Mouse (Mus musculus) B cell, adult 2 months (primary cell): ENCODE results near the gene Gpc6.

Experiments
- DNase-seq, 2 experiments: peaks; one replicate each; pipeline ENCODE4 v3.0.0; 2022

Gene Gpc6

DNA sequence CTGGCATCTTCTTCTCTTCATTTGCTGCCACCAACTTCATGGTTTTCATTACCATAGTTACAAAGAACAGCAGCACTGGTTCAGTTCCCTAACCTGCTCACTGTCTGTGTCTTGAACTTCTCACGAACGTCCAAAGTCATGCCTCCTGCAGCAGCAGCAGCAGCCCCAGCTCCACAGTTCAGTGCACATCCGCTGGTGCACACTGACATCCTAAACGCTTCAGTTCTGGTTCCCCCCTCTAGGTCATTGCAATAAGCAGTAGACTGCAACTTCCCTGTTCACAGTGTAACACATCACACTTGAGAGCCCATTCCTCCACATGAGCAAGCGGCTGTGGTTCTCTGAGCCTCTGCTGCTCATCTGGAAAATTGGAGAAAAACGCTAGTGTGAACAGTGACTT, 573.7 kb downstream of the Gpc6 start:
- DNase-seq: no peak

DNA sequence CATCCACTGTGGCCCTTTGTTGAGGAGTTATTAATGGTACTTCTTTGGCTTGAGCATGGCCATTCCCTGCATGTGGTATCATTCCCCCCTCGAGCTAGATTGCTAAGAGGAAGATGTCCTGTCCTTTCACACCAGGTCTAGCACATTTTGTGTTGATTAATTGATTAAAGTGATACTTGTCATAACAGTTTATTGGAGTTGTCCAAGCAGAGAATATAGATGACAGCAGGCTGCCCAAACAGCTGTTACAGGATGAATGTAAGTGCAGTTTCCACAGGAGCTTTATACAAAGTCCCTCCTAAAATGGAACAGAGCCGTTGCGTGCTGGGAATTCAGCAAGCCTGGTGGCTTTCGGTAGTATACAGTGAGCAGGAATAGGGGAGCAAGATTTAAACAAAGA, 574.2 kb downstream of the Gpc6 start:
- no peak for DNase-seq

DNA sequence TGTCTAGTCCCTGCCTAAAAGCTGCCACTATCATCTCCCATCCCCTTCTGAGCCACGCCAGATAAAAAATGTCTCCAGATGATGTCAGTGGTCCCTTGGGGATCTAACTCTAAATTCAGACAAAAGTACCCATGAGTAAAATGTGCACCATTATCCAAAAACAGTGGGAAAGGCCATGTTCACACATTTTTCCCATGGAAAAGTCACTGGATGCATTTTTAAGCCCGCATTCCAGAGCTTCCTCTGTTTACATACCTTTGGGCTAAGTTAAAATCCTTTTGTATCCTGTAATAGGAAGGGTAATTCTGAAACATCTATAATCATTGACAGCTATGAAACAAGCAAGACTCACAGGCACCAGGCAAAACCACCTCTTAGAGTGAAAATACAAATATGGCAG, 589.7 kb downstream of the Gpc6 start:
- DNase-seq: no peak

DNA sequence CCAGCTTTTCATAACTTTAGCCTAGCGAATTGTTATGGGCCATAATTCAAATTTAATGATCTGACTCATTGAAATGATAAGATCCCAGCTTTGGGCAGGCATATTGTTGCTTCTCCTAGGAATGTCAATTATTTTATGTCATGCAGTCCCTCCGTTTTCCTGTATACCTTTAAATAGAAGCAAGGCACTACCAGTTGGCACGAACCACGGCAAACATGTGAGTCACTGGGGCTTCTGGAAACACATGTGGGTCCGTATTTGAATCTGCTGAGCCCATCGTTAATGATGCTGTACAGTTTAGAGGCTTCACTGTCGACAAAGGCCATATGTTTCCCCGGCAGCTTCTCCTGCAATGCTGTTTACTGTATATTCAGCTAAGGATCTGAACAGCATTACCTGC, 594.5 kb downstream of the Gpc6 start:
- DNase-seq: no peak

DNA sequence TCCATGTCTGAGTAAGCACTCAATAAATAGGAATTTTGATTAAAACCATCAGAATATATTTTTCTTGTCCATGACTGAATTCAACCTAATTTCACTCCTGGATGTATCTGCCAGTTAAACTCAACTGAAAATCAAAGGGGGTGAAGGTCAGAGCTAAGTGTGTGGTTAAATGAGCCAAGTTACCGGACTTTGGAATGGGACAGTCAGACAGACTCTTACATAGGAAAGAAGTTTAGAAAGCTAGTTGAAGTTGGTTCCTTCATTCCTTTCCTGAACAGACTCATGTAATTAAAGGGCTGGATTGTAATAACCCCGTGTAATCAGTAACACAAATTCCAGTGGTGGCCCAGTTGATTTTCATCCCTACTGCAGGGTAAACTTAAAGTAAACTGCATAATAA, 595.6 kb downstream of the Gpc6 start:
- no peak for DNase-seq

DNA sequence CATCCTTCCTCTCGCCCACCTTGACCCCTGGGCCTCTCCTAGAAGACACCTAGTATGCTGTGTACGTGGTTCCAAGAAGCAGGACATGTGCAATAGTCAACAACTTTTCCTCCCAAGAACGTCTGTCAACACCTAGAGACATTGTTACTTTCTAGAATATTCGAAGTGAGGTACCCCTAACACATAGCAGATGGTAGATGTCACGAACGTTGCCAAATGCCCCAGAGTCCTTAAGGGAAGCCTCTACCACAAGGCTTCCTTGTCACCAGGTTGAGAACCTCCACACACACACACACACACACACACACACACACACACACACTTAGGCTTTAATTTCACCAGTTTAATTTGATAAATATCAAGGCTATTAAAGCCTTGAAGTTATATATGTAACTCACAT, 600.0 kb downstream of the Gpc6 start:
- DNase-seq: no peak

DNA sequence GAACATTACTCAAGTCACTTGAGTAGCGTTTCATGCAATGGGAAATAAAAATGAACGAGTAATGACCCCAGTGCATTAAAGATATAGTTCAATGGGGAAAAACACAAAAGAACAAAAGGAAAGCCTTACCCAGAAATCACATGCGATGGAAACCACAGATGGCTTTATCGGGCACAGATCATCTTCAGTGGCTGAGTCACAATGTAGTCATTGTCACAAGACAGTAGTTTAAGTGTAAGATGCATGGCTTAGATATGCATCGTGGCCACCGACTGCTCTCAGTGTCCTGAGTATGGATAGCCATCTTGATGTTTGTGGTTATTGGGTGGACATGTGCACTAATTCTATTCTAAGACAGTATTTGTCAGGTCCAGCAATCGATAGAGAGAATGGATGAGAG, 601.9 kb downstream of the Gpc6 start:
- DNase-seq: no peak

DNA sequence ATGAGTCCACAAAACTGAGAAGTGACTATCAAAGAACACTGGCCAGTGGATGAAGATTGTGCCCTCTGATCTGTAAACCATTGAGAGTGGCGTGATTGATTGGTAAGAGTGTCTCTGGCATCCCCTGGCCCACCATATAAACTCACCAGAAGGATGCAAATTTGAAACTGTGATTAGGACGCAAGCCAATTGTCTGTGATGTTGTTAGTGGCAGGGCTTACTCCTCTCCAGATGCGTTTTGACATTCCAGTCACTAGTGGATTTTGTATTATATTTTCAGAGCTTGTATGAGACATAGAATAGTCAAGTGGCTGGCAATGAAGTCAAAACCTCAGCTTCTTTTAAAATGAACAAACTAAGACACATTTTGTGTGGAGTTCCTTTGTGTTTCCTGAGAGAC, 604.3 kb downstream of the Gpc6 start:
- no peak for DNase-seq

DNA sequence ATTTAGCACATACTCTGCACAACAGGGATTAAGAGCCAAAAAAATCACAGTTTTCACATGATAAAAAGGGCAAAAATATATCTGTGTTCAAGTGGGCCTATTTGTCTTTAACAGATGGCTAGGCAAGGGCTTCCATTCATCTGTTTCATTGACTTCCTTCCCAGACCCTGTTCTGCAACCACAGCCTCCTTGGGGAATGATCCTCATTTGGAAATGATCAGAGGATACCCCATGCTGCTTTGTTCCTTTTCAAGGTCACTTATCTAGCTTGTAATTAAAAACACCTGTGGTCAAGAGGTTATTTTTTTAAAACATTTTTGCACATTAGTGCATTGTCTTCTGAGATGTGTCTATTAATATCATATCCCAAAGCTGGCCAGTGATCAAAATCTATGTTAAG, 627.7 kb downstream of the Gpc6 start:
- no peak for DNase-seq

DNA sequence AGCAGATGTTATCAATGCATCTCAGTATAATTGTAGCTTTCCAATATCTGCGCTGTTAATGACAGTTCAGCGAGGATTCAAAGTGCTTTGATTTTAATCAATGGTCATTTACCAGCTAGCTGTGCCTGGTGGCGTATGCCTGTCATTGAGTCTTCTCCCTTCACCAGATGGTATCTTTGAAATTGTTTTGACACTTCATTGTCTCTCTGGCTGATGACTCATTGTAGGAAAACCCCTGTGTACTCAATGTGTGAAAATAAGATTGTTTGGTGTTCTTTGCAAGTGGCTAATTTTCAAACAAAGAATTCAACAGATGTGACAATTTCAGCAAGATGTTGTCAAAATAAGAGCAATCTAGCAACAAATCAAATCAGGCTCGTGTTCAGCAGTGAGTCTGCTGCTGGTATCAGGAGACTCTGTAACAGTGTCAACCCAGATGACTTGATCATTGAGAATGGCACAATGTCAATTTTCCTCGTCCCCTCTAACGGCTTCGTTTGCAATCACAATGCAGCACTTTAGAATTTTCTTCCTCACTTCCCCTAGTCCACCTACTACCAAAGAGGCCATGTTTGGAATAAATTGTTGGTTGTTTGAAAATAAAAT, 631.7 kb downstream of the Gpc6 start:
- no peak for DNase-seq

DNA sequence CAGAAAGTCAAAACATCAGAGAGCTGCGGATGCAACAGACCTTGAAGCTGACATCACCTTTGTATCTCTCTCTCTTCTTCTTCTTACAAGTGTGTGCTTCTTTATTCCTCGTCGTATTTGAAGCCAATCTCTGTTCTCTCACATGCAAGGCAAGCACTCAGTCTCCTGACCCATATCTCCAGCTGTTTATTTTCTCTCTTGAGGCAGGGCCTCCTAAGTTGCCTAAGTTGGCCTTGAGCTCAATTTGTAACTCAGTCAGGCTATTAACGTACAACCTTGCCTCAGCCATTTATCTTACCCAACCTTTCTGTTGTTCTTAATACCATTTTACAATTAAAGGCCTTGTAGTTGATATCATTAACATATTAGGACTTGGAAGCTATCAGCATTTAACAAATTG, 637.0 kb downstream of the Gpc6 start:
- no peak for DNase-seq

DNA sequence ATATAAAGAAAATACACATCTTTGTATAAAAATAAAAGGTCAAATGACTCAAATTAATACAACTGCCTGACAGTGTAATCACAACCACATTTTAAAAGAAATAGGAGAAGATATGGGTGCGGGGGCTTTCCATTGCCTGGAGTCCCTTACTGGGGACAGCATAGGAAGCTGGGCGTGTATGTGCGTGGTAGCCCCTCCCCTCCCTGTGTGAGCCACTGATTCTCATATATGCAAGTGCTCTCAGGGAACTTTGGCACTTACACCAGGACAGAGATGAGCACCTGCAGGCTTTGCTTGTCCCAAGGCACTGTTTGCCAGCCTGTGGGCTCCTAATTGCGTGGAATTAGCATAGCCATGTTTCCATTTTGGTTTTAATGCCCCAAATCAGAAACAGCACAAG, 644.2 kb downstream of the Gpc6 start:
- DNase-seq: no peak

DNA sequence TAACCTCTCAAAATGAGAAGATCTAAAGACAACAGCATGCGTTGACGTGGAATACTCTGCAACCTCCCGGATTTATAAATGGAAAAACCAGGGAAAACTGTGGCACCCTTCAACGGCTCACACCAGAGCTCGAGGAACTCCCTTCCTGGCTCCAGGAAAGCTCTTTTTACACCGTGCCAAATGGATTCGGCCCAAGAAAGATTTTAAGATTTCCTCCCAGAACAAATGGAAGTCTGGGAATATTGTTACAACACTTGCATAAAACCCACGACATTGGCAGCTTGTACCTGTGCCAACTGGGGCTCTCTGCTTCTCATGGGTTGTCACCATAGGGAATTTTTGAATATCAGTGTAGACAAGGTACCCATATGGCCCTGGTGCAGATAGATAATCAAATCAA, 647.1 kb downstream of the Gpc6 start:
- no peak for DNase-seq

DNA sequence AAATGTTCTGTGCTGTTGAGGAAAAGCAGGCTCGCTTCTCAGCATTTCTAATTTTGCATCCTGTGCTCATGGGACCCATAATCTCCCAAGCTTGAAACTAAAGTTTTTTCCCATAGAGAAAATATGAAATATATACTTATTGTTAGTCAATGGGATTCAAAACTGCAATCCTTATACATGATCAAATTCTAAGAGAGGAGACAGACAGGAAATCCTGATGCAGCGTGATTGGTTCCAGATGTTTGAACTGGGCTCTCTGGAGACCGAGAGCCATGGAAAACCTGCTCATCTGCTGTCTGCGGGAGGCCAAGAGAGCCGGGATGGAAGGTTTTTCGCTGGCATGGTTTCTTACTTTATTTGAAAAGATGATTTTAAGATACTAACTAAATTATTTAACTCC, 649.1 kb downstream of the Gpc6 start:
- DNase-seq: no peak

DNA sequence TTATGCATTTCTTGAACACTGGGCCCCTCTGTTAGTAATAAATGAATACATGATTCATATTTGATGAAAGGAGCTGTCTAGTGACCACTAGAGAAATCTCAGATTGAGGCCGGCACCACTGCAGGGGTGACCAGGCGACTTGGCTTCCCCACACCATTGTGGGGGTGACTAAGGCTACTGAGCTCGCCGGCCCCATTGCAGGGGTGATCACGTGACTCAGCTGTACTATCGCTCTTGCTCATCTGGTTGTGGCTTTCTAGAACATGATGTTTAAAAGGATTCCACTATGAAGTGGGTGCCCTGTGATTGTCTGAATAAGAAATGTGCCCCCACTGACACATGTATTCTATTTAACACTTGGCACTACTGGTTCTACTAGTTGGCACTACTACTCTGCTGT, 656.6 kb downstream of the Gpc6 start:
- DNase-seq: no peak

DNA sequence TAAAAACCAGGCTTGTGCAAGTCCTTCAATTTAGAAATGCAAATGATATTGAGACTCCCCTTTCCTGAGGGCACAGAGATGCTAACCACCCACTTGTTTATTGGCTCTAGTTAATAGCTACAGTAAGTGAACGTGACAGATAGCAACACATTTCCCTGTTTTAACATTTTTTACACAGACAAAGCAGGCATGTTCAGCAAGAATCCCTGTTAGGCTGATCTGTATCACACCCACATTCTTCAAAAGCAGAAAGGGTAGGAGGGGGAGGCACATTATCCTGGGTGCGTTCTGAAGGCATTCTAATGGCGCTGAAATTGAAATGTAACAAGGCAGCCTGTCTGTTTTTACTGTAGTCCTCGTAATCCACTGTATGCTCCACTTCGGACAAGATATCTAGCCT, 674.6 kb downstream of the Gpc6 start:
- no peak for DNase-seq

DNA sequence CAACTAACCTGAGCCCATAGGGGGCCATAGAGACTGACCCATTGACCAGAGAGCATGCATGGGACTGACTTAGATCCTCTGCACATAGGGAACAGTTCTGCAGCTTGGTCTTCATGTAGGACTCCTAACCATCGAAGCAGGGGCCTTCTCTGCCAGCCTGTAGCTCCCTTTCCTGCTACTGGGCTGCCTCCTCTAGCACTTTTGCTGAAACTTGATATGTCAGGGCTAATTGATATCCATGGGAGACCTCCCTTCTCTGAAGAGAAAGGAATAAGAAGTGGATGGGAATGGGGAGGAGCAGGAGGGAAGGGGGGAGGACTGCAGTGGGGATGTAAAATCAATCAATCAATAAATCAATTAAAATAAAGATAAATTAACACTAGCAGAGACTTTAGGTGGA, 678.7 kb downstream of the Gpc6 start:
- DNase-seq: no peak

DNA sequence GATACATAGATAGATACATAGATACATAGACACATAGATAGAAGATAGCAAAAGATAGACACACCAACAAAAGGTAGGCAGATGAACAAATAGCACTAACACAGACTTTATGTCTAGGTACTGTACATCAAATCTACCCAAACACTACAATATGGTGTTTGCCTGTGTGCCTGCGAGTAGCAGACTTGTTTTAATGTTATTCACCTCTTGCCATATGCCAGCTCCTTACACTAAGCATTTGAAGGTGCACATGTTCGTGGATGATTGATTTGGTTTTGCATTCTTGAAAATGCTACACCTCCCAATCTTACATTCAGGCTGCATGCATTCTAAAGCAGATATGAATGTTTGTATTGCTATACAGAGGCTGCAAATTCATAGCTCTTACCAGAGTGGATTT, 680.6 kb downstream of the Gpc6 start:
- DNase-seq: no peak

DNA sequence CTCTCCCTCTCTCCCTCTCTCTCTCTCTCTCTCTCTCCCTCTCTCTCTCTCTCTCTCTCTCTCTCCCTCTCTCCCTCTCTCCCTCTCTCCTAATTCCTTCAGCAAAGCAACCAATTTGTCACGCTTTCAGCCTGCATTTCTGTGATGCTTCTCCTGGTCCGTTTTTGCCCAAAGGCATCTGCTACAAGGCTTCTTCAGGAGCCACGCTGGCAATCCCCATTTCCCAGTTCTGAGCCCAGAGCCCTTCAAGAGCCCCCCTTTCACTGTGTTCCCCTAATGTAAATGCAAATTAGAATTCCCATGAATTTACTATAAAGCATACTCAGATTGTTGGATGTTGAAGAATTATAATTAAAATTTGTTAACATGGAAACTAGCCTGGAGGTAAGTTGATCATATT, 686.0 kb downstream of the Gpc6 start:
- DNase-seq: no peak

DNA sequence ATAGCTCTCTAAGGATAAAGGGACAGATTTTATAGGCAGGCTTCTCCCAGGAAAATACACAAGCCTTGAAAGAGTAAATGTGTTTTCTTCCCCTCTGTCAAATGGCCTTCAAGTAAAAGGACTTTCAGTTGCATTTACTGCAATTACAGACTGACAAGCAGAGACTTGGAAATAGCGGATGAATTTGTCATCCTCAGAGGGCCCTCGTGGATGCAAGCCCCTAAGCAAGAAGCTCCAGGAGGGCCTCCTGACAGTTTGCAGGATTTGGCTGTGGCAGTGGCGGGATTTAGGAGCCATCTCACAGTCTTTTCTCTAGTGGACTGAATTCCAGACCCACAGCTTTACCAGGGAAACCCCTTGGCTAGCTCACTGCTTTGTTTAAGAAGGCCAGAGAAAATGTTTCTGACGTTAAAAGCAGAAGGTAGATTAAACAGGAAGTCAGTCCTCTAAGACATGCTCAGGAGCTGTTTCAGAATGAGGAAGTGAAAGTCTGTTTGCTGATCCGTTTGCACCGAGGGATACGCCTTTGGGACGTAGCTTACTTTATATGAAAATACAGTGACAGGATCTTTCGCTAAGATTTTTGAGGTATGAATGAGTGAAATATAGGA, 700.1 kb downstream of the Gpc6 start:
- DNase-seq: peak; percentile 60 to 64

DNA sequence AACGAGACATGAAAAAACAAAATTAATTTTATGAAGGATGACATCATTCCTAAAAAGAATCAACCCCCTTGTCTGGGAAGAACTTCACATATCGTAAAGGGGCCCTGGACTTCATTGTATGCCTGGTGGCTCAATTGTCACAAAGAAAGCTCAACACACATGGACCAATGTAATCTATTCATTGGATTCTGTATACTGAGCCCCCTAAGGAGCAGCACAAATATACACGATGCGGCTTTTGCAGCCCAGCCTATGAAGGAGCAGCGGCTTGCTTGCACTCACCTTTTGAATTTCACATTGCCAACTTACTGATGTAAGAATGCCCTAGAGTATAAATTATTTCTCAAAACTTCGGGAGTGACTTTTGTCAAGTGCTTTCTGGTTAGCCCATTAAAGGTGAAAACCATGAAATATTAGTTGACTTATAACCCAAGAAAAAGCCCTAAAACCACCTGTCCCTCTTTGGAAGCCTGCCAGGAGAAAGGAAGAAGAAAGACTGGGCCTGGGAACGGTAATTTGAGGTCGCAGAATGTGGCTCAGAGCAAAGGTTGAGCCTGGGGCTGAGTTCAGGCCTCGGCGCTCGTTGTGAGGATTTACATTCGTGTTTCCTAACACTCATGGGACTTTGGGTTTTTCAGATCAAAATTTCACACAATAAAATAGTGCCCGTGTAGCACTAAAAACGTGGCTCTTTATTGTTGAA, 709.3 kb downstream of the Gpc6 start:
- no peak for DNase-seq

DNA sequence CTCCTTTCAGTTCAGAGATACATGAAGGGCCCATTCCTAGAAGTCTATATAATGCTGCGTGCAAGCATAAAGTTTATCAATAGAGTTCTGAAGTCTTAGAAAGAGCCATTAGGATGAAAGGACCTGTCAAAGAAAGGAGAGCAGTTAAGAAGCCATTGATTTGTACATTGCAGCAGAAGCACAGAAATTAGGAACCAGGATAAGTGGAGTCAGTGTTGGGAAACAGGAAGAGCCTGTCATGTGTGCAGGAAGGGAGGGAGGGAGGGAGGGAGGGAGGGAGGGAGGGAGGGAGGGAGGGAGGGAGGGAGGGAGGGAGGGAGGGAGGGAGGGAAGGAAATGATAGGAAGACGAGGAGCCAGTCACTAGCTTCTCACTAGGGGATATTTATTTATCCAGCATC, 716.7 kb downstream of the Gpc6 start:
- DNase-seq: no peak

DNA sequence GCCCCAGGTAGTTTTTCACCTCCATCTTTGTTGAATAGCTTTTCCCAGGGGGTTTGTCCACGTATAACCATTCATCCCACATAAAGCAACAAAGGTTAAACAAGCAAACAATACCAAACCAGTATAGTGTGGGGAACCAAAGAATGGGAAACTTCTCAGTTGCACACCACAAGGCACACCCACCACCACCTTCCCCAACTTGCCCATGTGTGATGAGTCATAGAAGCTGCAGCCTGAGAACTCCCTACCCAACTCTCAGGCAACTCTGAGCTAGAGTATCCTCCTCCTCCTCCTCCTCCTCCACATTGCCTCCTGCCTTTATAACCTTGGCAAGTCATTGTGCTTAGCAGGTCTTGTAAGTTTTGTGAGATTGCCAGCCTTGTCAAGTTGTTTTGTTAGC, 718.0 kb downstream of the Gpc6 start:
- no peak for DNase-seq

DNA sequence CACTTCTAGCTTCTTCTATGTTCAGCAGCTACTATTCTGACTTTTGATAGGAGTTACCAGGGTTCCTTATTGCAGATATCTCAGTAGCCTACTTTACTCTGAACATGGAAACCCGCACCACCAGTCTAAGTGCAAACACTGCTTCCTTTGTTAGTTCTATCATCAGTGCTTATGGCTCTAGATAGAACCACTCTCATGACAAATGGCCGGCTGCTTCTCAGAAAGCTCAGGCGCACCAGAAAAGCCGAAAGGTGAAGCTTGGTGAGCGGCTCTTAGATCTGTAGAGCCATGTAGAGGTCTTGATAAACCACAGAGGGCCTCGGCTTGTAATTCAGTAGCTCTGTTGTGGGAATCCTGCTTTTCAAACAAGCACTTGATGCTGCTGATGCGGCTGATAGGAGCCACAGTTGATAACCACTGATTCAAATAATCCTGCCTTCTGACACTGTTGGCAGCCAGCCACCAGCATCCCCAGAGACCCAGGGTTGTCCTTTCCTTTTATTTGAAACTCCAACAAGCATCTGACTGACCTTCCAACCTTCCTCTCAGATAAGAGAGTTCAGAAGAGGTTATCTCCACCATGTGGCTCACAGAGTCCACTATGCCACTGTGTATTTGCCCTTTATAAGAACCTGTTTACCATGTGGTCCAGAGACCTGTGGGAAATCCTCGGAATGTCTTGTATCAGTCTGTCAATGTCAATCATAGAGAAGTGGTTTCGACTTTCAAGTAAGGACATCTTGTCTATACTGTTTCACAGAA, 723.3 kb downstream of the Gpc6 start:
- DNase-seq: no peak
